Mouse (Mus musculus): ENCODE results near the gene Foxp1. TPM values are rescaled to one million over a fixed set of nuclear protein-coding genes. Genes with fewer than 3 reads are reported as not detected.

The Foxp1 gene
- polyA plus RNA-seq, 1 experiment from 2014 or later, result 89.2 TPM

GRCm38 (mm10) chr6:99433006-99433405 is 89.5 kb downstream of the Foxp1 start:
- no peak overlapping the region for H3K9ac ChIP-seq (replicated peaks; ENCODE audit: low read length)
- H3K36me3 ChIP-seq (ENCODE audit: control insufficient read depth, insufficient read depth, low read length), result no peaks in the 10 kb centered on the region
- ATAC-seq (ENCODE audit: low FRiP score, low TSS enrichment) (no peak), DNase-seq (no peak)
- H3K4me2 ChIP-seq (ENCODE audit: low read length), result no peak overlapping the region
- H3K27ac ChIP-seq (replicated peaks; ENCODE audit: low read depth, low read length), result no peak overlapping the region
- WGBS, result 91% methylated on average over 9 of the region's 9 CpGs
- H3K4me3 ChIP-seq (replicated peaks; ENCODE audit: low read depth, low read length), result no peak overlapping the region
- H3K27me3 ChIP-seq (ENCODE audit: control insufficient read depth, insufficient read depth, low read length), result no peaks in the 10 kb centered on the region
- no peaks in the 10 kb centered on the region for H3K9me3 ChIP-seq (ENCODE audit: control insufficient read depth, low read length)
- H3K4me1 ChIP-seq (ENCODE audit: control insufficient read depth, insufficient read depth, low read length), result 0 out of 2 replicates have a peak, but pooled peaks cover 4% of the 10 kb centered on the region

DNA sequence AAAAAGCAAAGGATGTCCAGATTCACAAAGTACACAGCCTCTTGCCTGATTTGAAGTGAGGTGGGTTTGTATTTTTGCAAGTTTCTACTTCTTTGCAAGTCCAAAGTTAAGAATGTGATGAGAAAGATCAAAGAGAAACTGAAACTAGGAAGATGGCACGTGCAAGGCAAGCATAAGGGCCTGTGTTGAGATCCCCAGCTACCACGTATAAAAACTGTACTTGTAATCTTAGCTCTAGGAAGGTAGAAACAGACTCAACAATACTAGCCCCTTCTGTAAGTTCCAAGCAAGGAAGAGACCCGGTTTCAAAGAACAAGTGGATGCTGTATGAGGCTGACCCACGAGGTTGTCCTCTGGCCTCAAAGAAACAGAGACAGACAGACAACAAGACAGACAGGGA is 90.6 kb downstream of the Foxp1 start:
- WGBS, result 82% methylated on average over 4 of the region's 4 CpGs
- no peak for DNase-seq
- Histone ChIP-seq H3K4me2 (ENCODE audit: low read length) (no peak overlapping the region), H3K4me1 (ENCODE audit: control insufficient read depth, insufficient read depth, low read length) (0 out of 2 replicates have a peak, but pooled peaks cover 4% of the 10 kb centered on the region), H3K27ac (replicated peaks; ENCODE audit: low read depth, low read length) (no peak overlapping the region), H3K36me3 (ENCODE audit: control insufficient read depth, insufficient read depth, low read length) (no peaks in the 10 kb centered on the region), H3K27me3 (ENCODE audit: control insufficient read depth, insufficient read depth, low read length) (no peaks in the 10 kb centered on the region), H3K9ac (replicated peaks; ENCODE audit: low read length) (no peak overlapping the region), H3K9me3 (ENCODE audit: control insufficient read depth, low read length) (no peaks in the 10 kb centered on the region), H3K4me3 (replicated peaks; ENCODE audit: low read depth, low read length) (no peak overlapping the region)
- no peak for ATAC-seq (ENCODE audit: low FRiP score, low TSS enrichment)

DNA sequence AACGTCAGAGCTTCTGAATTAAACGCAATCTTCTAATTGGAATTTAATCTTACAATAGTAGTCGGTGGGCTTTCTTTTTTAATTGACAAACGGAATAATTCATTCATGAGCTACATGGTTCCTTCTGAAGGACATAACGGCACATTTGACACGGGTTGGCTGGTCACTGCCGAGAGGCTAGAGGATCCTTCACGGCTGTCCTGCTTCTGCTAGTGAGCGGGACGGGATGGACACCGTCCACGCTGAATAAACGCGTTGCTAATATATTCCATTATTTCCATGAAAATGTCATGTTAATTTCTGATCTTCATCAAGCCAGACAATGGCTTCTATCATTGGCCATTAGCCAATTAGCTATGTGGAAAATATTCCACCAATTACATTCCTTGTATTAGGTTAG is 92.0 kb downstream of the Foxp1 start:
- DNase-seq (peak; percentile 42), ATAC-seq (ENCODE audit: low FRiP score, low TSS enrichment) (no peak)
- H3K36me3 ChIP-seq (ENCODE audit: control insufficient read depth, insufficient read depth, low read length), result no peaks in the 10 kb centered on the region
- H3K4me3 ChIP-seq (replicated peaks; ENCODE audit: low read depth, low read length), result no peak overlapping the region
- no peak overlapping the region; the same call in 1 of the 2 replicates for H3K27ac ChIP-seq (replicated peaks; ENCODE audit: low read depth, low read length)
- H3K9ac ChIP-seq (replicated peaks; ENCODE audit: low read length), result no peak overlapping the region
- H3K4me1 ChIP-seq (ENCODE audit: control insufficient read depth, insufficient read depth, low read length), result 0 out of 2 replicates have a peak, but pooled peaks cover 4% of the 10 kb centered on the region
- H3K9me3 ChIP-seq (ENCODE audit: control insufficient read depth, low read length), result no peaks in the 10 kb centered on the region
- 42% methylated on average over 14 of the region's 14 CpGs for WGBS
- H3K27me3 ChIP-seq (ENCODE audit: control insufficient read depth, insufficient read depth, low read length), result no peaks in the 10 kb centered on the region
- H3K4me2 ChIP-seq (ENCODE audit: low read length), result peak overlapping the region; percentile 38

DNA sequence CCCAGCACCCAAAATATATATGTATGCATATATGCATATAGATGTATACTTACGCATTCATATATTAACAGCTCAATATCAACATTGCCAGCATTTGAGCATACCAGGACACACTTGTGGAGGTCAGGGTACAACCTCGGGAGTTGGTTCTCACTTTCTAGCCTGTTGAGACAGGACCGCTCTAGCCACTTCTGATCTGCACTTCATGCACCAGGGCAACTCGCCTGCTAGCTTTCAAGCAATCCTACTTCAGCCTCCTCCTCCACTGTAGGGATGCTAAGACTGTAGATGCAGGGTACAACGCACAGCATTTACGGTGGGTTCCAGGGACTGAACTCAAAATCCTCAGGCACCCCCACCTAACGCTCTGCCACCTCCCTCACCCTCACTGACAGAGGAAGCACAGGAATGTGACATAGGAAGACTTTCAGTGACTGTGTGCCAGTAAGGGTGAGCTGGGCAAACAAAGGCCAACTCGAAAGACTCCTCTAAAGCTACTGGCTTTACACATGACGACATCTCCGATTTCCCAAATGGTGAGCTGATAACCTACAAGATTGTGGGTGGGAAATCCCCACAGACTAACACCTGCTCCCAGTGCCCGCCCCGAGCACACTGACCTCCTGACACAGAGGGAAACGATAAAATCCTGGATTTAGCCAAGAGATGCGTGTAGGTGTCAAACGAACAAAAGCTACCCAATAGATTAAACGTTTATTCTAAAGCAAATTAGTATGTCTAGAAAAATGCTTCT is 93.0 kb downstream of the Foxp1 start:
- no peak for ATAC-seq (ENCODE audit: low FRiP score, low TSS enrichment)
- WGBS, result 78% methylated on average over 16 of the region's 16 CpGs
- no peaks in the 10 kb centered on the region for H3K9me3 ChIP-seq (ENCODE audit: control insufficient read depth, low read length)

DNA sequence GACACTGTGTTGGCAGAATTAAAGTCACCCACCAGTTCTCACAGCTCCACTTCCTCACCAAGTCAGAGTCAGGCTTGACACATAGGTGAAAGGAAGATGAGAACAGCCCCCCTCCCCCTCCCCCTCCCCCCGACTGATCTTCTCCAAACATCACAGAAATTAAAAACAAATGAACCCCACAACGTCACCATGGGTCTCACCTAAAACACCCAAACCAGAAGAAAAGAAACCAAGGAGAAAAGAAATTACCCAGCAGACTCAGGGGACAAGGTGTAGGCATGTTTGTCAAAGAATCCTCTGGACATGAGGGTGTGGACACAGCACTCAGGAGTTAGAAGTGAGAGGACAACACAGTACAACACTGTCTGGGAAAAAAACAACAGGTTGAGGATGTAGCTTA is 93.6 kb downstream of the Foxp1 start:
- Histone ChIP-seq H3K4me2 (ENCODE audit: low read length) (no peak overlapping the region), H3K27ac (replicated peaks; ENCODE audit: low read depth, low read length) (no peak overlapping the region), H3K4me3 (replicated peaks; ENCODE audit: low read depth, low read length) (no peak overlapping the region), H3K9me3 (ENCODE audit: control insufficient read depth, low read length) (no peaks in the 10 kb centered on the region), H3K36me3 (ENCODE audit: control insufficient read depth, insufficient read depth, low read length) (no peaks in the 10 kb centered on the region), H3K4me1 (ENCODE audit: control insufficient read depth, insufficient read depth, low read length) (0 out of 2 replicates have a peak, but pooled peaks cover 7% of the 10 kb centered on the region), H3K9ac (replicated peaks; ENCODE audit: low read length) (no peak overlapping the region), H3K27me3 (ENCODE audit: control insufficient read depth, insufficient read depth, low read length) (no peaks in the 10 kb centered on the region)
- 81% methylated on average over 2 of the region's 2 CpGs for WGBS
- DNase-seq (no peak), ATAC-seq (ENCODE audit: low FRiP score, low TSS enrichment) (no peak)

More for the DNA sequence above, 93.0 kb downstream of the Foxp1 start:
- H3K4me2 ChIP-seq (ENCODE audit: low read length), result no peak overlapping the region
- H3K27ac ChIP-seq (replicated peaks; ENCODE audit: low read depth, low read length), result no peak overlapping the region
- H3K4me3 ChIP-seq (replicated peaks; ENCODE audit: low read depth, low read length), result no peak overlapping the region
- no peak for DNase-seq
- H3K9ac ChIP-seq (replicated peaks; ENCODE audit: low read length), result no peak overlapping the region
- no peaks in the 10 kb centered on the region for H3K27me3 ChIP-seq (ENCODE audit: control insufficient read depth, insufficient read depth, low read length)
- 0 out of 2 replicates have a peak, but pooled peaks cover 7% of the 10 kb centered on the region for H3K4me1 ChIP-seq (ENCODE audit: control insufficient read depth, insufficient read depth, low read length)
- H3K36me3 ChIP-seq (ENCODE audit: control insufficient read depth, insufficient read depth, low read length), result no peaks in the 10 kb centered on the region

GRCm38 (mm10) chr6:99427301-99427700 is 95.2 kb downstream of the Foxp1 start:
- WGBS, result 89% methylated on average over 4 of the region's 4 CpGs
- H3K27ac ChIP-seq (replicated peaks; ENCODE audit: low read depth, low read length), result no peak overlapping the region
- DNase-seq (no peak), ATAC-seq (ENCODE audit: low FRiP score, low TSS enrichment) (no peak)
- H3K27me3 ChIP-seq (ENCODE audit: control insufficient read depth, insufficient read depth, low read length), result no peaks in the 10 kb centered on the region
- H3K4me1 ChIP-seq (ENCODE audit: control insufficient read depth, insufficient read depth, low read length), result 0 out of 2 replicates have a peak, but pooled peaks cover 7% of the 10 kb centered on the region
- H3K36me3 ChIP-seq (ENCODE audit: control insufficient read depth, insufficient read depth, low read length), result no peaks in the 10 kb centered on the region
- H3K4me2 ChIP-seq (ENCODE audit: low read length), result no peak overlapping the region
- no peaks in the 10 kb centered on the region for H3K9me3 ChIP-seq (ENCODE audit: control insufficient read depth, low read length)
- no peak overlapping the region for H3K4me3 ChIP-seq (replicated peaks; ENCODE audit: low read depth, low read length)
- no peak overlapping the region for H3K9ac ChIP-seq (replicated peaks; ENCODE audit: low read length)

DNA sequence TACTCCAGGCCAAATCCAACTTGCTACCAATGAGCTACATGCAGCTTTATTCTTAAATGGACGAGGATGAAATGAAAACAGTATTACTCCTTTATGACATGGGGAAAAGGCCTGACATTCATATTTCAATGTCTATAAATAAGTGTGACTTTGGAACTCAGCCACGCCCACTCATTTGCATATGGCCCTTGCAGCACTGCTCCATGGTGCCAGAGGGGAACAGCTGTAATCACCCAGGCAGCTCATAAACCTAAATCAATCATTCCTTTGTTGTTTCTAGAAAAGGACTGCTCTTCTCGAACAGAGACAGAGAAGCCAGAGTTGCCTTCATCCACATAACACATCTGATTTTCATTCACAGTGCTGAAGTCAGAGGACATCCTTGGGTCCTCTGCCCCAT is 97.5 kb downstream of the Foxp1 start:
- H3K36me3 ChIP-seq (ENCODE audit: control insufficient read depth, insufficient read depth, low read length), result no peaks in the 10 kb centered on the region
- WGBS, result 58% methylated on average over 3 of the region's 3 CpGs
- 0 out of 2 replicates have a peak, but pooled peaks cover 3% of the 10 kb centered on the region for H3K4me1 ChIP-seq (ENCODE audit: control insufficient read depth, insufficient read depth, low read length)
- no peak overlapping the region for H3K9ac ChIP-seq (replicated peaks; ENCODE audit: low read length)
- no peaks in the 10 kb centered on the region for H3K27me3 ChIP-seq (ENCODE audit: control insufficient read depth, insufficient read depth, low read length)
- DNase-seq (no peak), ATAC-seq (ENCODE audit: low FRiP score, low TSS enrichment) (no peak)
- H3K4me2 ChIP-seq (ENCODE audit: low read length), result no peak overlapping the region
- H3K27ac ChIP-seq (replicated peaks; ENCODE audit: low read depth, low read length), result no peak overlapping the region
- H3K4me3 ChIP-seq (replicated peaks; ENCODE audit: low read depth, low read length), result no peak overlapping the region
- no peaks in the 10 kb centered on the region for H3K9me3 ChIP-seq (ENCODE audit: control insufficient read depth, low read length)

GRCm38 (mm10) chr6:99420666-99421065 is 101.9 kb downstream of the Foxp1 start:
- Histone ChIP-seq H3K9me3 (ENCODE audit: control insufficient read depth, low read length) (no peaks in the 10 kb centered on the region), H3K4me1 (ENCODE audit: control insufficient read depth, insufficient read depth, low read length) (0 out of 2 replicates have a peak, but pooled peaks cover 3% of the 10 kb centered on the region), H3K4me3 (replicated peaks; ENCODE audit: low read depth, low read length) (no peak overlapping the region), H3K27me3 (ENCODE audit: control insufficient read depth, insufficient read depth, low read length) (no peaks in the 10 kb centered on the region), H3K27ac (replicated peaks; ENCODE audit: low read depth, low read length) (no peak overlapping the region), H3K36me3 (ENCODE audit: control insufficient read depth, insufficient read depth, low read length) (no peaks in the 10 kb centered on the region), H3K9ac (replicated peaks; ENCODE audit: low read length) (no peak overlapping the region), H3K4me2 (ENCODE audit: low read length) (no peak overlapping the region)
- DNase-seq (no peak), ATAC-seq (ENCODE audit: low FRiP score, low TSS enrichment) (no peak)
- 88% methylated on average over 8 of the region's 8 CpGs for WGBS

DNA sequence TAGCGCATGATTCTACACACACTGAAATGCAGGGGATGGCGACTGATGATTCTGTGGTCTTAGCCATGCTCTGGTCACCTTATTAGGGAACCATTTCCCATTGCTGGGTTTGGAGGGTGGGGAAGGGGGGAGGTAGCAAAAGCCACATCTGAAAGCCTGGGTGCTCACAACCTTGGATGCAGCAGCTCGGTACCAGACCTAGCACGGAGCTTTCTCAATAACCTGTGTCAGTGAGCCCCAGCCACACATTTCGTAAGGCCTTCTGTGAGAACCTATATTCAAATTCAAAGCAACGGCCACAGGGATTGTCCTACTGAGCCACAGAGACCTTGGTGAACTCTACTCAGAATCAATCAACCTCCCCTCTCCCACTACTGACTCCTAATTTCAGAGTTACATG is 109.9 kb downstream of the Foxp1 start:
- Histone ChIP-seq H3K9ac (replicated peaks; ENCODE audit: low read length) (no peak overlapping the region), H3K9me3 (ENCODE audit: control insufficient read depth, low read length) (no peaks in the 10 kb centered on the region), H3K4me3 (replicated peaks; ENCODE audit: low read depth, low read length) (no peak overlapping the region), H3K4me1 (ENCODE audit: control insufficient read depth, insufficient read depth, low read length) (no peaks in the 10 kb centered on the region), H3K36me3 (ENCODE audit: control insufficient read depth, insufficient read depth, low read length) (no peaks in the 10 kb centered on the region), H3K27ac (replicated peaks; ENCODE audit: low read depth, low read length) (no peak overlapping the region), H3K4me2 (ENCODE audit: low read length) (no peak overlapping the region), H3K27me3 (ENCODE audit: control insufficient read depth, insufficient read depth, low read length) (no peaks in the 10 kb centered on the region)
- 85% methylated on average over 6 of the region's 6 CpGs for WGBS
- no peak for DNase-seq
- no peak for ATAC-seq (ENCODE audit: low FRiP score, low TSS enrichment)
